Mouse (Mus musculus) midbrain, embryonic 15.5 days (tissue): ENCODE data around the gene Zfp36l1. TPM values are rescaled to one million over a fixed set of nuclear protein-coding genes. Genes with fewer than 3 reads are reported as not detected.
A peak's percentile ranks its signal among the peaks of the same experiment; 100 is the strongest.
"Not testable (repeated sequence)": the region's sequence is repeated elsewhere in the genome, so short reads cannot be mapped to it uniquely, and the experiment has no call there.

ENCODE experiments used
- ATAC-seq: fragments of 200-750 bp; cut with Nextera tagmentation; replicated peaks from 2 replicates; pipeline ENCODE4 v1.8.0; 2017; ENCODE audit warnings: moderate TSS enrichment
- H3K27ac ChIP-seq: fragments of 300-500 bp; sonication (generic); 2 replicates; pipeline ENCODE4 v1.5.1; 2015; ENCODE audit warnings: mild to moderate bottlenecking, inconsistent platforms
- H3K27me3 ChIP-seq: fragments of 300-500 bp; sonication (generic); replicated peaks from 2 replicates; pipeline ENCODE4 v1.6.1; 2015; ENCODE audit warnings: inconsistent platforms
- H3K36me3 ChIP-seq: fragments of 300-500 bp; sonication (generic); replicated peaks from 2 replicates; pipeline ENCODE4 v1.6.1; 2015; ENCODE audit warnings: inconsistent platforms
- H3K4me1 ChIP-seq: fragments of 300-500 bp; sonication (generic); 2 replicates; pipeline ENCODE4 v1.6.1; 2015; ENCODE audit warnings: inconsistent platforms
- H3K4me2 ChIP-seq: fragments of 300-500 bp; sonication (generic); 2 replicates; pipeline ENCODE4 v1.6.1; 2015; ENCODE audit warnings: inconsistent platforms, mild to moderate bottlenecking, moderate library complexity
- H3K4me3 ChIP-seq: fragments of 300-500 bp; sonication (generic); 2 replicates; pipeline ENCODE4 v1.5.1; 2015; ENCODE audit warnings: mild to moderate bottlenecking, inconsistent platforms
- H3K9ac ChIP-seq: fragments of 300-500 bp; sonication (generic); 2 replicates; pipeline ENCODE4 v1.6.1; 2015; ENCODE audit warnings: mild to moderate bottlenecking, inconsistent platforms
- H3K9me3 ChIP-seq: fragments of 300-500 bp; sonication (generic); 2 replicates; pipeline ENCODE4 v1.6.1; 2016; ENCODE audit warnings: inconsistent platforms
- WGBS: fragments of 180-500 bp; shearing (Covaris S2); methylation state at CpG from one replicate; pipeline ENCODE4 v1.1.7; 2015; ENCODE audit warnings: mixed read lengths; 5-methylcytosine and 5-hydroxymethylcytosine counted together
- polyA plus RNA-seq: library from polyadenylated mRNA; unstranded; fragments of >200 nt; fragmentation: Nextera tagmentation; extraction: Ambion mirVana; gene quantifications from 2 replicates; pipeline ENCODE4 v1.2.1, GENCODE M21; 2015

Zfp36l1 gene
- polyA plus RNA-seq, 1 experiment from 2014 or later: 37.1 TPM

DNA sequence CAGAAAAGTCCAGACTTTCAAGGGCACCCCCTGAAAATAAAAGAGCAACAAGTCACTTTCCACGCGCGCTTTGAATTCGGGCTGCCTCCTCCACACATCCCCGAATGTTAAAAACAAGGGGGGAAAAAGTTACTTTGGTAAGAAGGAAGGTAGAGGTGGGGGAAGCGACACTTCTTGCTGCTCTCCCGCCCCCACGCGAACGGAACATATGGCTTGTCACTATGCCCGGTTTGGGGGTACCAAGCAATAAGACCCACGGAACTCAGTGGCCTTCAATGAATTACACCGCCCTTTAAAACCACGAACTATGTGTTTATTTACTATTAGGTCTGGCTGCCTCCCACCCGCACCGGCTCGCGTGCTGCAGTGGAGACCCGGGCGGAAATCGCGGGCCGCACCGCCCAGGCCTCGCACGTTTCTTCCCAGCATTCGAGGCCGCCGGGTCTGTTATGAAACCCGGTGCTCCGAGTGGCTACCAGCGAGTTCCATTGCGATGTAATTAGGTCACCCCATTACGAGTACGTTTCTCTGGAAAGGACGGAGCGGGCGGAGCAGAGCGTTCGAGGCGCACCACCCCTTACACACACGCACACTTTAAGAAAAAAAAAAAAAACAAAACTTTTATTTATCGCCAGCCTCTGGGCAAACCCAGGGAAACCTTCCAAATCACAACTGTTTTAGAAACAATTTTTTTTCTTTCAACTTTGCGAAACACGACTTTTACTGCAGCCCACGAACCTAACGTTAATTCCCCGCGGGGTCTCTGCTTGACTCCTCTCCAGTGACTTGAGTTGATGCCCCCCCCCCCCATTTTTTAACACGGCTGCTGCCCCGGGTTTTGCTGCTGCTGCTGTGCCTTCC lies 1.4 kb upstream of the Zfp36l1 start:
- H3K36me3 ChIP-seq: no peaks in the 10 kb centered on the region
- peak overlapping the region; percentile 97 for H3K4me2 ChIP-seq

DNA sequence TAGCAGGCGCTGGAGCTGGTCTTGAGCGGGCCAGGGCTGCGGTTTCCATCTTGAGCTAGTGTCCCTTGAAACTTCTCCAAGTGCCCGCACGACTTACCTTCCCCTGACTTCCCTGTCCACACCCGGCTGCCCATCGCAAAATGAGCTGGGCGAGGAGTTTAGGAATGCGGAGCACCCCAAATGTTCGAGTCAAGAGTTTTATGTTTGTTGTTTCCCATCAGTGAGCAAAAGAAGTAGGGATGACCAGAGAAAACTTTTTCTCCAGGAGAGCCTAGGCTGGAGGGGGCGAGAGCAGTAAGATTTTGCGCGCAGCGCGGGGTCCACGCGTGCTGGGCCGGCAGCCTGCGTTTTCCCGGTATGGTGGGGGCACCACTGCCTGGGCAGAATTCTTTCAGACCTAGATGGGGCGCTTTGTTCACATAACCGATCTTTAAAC lies 791 bp upstream of the Zfp36l1 start:
- H3K9me3 ChIP-seq: no peaks in the 10 kb centered on the region
- peak overlapping the region; percentile 74 for H3K4me3 ChIP-seq
- peak overlapping the region; percentile 13; the same call in 1 of the 2 replicates for H3K9ac ChIP-seq
- peak overlapping the region; percentile 88 for H3K27ac ChIP-seq
- ATAC-seq: no peak
- no peaks in the 10 kb centered on the region for H3K36me3 ChIP-seq
- under 1% methylated on average over 22 of the region's 22 CpGs for WGBS
- H3K4me2 ChIP-seq: peak overlapping the region; percentile 97
- H3K4me1 ChIP-seq: peaks cover 43% of the 10 kb centered on the region
- H3K27me3 ChIP-seq: peaks cover 16% of the 10 kb centered on the region

More for the DNA sequence above, 1.4 kb upstream of the Zfp36l1 start:
- peak overlapping the region; percentile 74 for H3K4me3 ChIP-seq
- no peaks in the 10 kb centered on the region for H3K9me3 ChIP-seq
- no peak for ATAC-seq
- peaks cover 16% of the 10 kb centered on the region for H3K27me3 ChIP-seq
- H3K27ac ChIP-seq: peak overlapping the region; percentile 88
- peak overlapping the region; percentile 77 for H3K9ac ChIP-seq
- whole genome bisulfite sequencing: under 1% methylated on average over 51 of the region's 51 CpGs
- H3K4me1 ChIP-seq: peaks cover 43% of the 10 kb centered on the region

DNA sequence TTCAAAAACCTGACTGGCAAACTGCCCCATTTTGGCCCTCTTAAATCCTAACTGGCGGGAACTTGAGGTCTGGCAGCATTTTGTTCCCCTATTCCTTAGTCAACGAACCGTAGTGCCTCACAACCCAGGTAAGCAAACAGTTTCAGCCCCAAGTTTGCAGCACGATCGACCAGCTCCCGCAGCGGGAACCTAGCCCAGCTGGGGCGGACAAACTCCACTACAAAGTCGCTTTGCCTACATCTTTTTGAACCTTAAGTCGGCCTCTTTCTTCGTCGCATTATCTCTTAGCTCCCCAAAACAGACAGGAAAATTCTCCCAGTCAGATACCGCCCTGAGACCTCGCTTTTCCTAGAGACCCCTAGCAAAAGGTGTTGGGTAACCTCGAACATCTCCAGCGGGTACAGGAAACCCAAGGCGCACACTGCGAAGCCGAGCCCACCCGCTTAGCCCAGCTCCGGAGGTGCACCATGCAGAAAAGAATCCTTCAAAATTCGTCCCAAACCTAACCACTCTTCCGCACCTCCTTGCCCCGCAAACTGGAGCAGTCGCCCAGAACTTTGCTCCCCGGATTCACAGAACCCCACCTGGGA lies 647 bp downstream of the Zfp36l1 start:
- Histone ChIP-seq H3K4me1 (peaks cover 43% of the 10 kb centered on the region), H3K27ac (peak overlapping the region; percentile 69), H3K4me2 (peak overlapping the region; percentile 97), H3K9ac (peak overlapping the region; percentile 45), H3K27me3 (peaks cover 16% of the 10 kb centered on the region), H3K9me3 (no peaks in the 10 kb centered on the region), H3K4me3 (peak overlapping the region; percentile 48), H3K36me3 (no peaks in the 10 kb centered on the region)
- ATAC-seq: no peak
- WGBS: under 1% methylated on average over 26 of the region's 26 CpGs

DNA sequence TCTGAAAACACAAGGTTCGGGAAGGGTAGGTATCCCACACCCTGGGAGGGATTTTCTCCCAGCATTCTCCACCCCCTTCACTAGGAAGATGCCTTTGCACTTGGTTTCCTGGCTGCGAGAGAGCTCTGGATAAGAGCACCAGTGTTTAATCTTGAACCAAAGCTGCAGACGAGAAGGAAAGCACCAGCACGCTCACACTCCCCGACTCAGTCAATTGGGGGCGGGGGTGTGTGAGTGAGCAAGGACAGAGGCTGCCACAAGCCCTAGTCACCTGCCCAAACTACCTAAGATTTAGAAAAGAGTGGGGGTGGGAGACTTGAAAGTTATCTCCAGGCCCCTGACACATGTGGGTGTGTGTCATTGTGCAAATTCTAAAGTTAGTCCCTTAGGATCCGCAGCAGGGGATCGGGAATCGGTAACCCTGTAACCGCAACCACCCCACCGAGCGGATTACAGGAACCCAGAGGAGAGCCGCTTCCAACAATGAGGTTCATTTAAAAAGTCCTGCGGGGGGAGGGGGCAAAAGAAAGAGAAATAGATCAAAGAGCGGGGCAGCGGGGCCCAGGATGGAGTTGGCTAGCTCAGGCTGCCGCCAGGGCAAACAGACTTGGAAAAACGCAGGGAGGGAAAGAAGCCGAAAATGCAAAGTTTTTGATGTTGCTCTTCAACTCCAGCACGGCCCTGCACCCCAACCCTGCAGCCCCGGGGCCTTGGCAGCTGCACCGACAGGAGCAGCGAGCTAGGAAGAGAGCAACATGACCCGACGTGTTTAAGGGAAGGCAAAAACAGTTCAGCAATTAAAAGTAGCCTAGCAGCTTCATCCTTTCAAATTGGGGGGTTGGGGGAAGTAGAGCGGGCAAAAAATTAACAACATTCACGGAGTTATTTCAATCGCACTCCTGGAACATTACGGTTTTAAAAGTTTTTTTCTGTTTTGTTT lies 1.4 kb downstream of the Zfp36l1 start:
- Histone ChIP-seq H3K9me3 (no peaks in the 10 kb centered on the region), H3K36me3 (no peaks in the 10 kb centered on the region), H3K4me1 (peaks cover 36% of the 10 kb centered on the region), H3K27ac (peak overlapping the region; percentile 69), H3K9ac (peak overlapping the region; percentile 45), H3K4me3 (peak overlapping the region; percentile 48), H3K27me3 (peaks cover 16% of the 10 kb centered on the region), H3K4me2 (peak overlapping the region; percentile 97)
- WGBS: under 1% methylated on average over 29 of the region's 29 CpGs
- ATAC-seq: no peak

DNA sequence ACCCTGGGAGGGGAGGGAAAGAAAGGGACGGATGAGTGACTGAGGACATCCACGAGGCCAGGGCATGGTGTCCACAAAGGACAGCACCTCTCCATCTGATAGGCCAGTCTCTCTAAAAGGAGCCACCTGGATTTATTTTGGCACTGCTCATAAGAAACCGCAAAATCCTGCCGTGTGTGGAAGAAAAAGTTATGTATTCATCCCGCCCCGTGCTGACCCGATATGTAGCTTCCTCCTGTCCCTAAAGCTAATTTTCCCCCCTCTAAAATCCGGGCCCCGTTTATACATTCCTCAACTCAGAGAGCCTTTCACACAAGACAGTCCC lies 2.3 kb downstream of the Zfp36l1 start:
- Histone ChIP-seq H3K36me3 (no peaks in the 10 kb centered on the region), H3K9me3 (no peaks in the 10 kb centered on the region), H3K4me3 (peak overlapping the region; percentile 48), H3K9ac (peak overlapping the region; percentile 61), H3K4me1 (peaks cover 32% of the 10 kb centered on the region), H3K27me3 (peaks cover 16% of the 10 kb centered on the region), H3K27ac (peak overlapping the region; percentile 69), H3K4me2 (peak overlapping the region; percentile 97)
- no peak for ATAC-seq
- WGBS: under 1% methylated on average over 9 of the region's 9 CpGs

DNA sequence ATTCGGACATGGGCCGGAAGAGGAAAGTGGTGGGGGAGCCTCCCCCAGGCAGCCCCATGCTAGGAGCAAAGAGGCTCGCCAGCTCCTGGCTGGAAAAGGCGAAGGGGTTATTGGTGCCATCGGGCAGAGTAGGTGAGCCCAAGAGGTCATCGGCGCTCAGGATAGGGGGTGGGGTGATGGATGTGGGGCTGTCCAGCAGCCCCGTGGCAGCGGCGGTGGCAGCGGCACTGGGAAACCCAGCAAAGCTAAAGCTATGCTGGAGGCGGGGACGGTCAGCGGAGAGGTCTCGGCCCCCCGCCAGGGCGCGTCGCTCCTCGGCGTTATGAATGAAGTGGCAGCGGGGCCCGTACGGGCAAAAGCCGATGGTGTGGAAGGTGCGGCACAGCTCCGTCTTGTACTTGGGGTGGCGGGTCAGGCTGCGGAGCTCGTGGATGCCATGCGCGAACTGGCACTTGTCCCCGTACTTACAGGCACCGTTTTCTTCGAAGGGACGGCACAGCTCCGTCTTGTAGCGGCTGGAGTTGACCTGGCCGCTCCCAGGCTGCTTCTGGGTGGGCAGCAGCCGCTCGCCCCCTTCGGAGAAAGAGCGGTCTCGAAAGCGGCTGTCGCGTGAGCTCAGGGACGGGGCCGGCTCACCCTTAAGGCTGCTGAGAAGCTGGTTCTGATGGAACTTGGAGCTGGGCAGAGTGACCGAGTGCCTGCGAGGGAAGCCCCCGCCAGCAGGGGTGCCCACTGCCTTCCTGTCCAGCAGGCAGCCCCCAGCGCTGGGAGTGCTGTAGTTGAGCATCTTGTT lies 2.9 kb downstream of the Zfp36l1 start:
- WGBS: under 1% methylated on average over 53 of the region's 53 CpGs
- peak; percentile 21 for ATAC-seq

DNA sequence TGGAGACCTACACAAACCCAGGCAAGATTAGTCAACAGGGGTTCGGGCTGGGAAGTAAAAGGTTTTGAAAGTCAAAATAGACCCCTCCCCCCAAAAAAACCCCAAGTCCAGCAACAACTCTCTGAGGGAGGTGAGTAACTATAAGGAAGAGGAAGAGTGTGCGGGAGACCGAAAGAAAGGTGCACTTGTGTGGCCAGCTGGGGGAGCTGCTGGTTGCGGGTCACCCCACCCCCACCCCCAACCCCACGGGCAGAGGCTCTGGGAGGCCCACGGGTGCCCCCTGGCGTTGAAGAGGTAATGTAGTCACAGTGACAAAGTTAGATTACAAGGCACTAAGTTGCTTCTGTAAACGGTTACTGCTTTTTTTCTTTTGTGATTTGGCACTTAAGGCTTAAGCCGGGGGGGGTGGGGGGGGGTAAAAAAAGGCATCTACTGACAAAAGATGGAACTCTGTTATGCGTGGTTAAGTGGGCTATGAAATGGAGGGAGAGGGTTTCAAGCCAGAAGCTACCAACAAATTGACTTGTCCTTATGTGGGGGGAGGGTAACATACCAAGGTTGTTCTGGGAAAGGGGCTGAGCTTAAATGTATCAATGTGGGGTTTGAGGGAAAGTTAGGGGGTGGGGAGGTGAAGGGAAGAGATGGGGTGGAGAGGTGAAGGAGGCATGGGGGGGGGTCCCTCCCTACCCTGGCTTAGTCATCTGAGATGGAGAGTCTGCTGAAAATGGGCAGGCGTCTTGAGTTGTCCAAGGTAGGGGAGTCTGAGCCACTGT lies 3.7 kb downstream of the Zfp36l1 start:
- peak; percentile 44 for ATAC-seq
- 0 out of 2 replicates have a peak overlapping the region, but pooled peaks have one; percentile 61 for H3K9ac ChIP-seq
- not testable (repeated sequence) for H3K9me3 ChIP-seq, H3K36me3 ChIP-seq
- peak overlapping the region; percentile 69; the same call in 1 of the 2 replicates for H3K27ac ChIP-seq
- H3K4me3 ChIP-seq: peak overlapping the region; percentile 48
- under 1% methylated on average over 11 of the region's 11 CpGs for WGBS
- peak overlapping the region; percentile 97 for H3K4me2 ChIP-seq
- peaks cover 23% of the 10 kb centered on the region for H3K4me1 ChIP-seq
- peaks cover 16% of the 10 kb centered on the region for H3K27me3 ChIP-seq

More for the DNA sequence above, 2.9 kb downstream of the Zfp36l1 start:
- no peaks in the 10 kb centered on the region for H3K36me3 ChIP-seq
- peaks cover 16% of the 10 kb centered on the region for H3K27me3 ChIP-seq
- H3K27ac ChIP-seq: peak overlapping the region; percentile 69
- no peaks in the 10 kb centered on the region for H3K9me3 ChIP-seq
- peak overlapping the region; percentile 48 for H3K4me3 ChIP-seq
- H3K4me2 ChIP-seq: peak overlapping the region; percentile 97
- H3K9ac ChIP-seq: peak overlapping the region; percentile 61
- H3K4me1 ChIP-seq: peaks cover 31% of the 10 kb centered on the region

DNA sequence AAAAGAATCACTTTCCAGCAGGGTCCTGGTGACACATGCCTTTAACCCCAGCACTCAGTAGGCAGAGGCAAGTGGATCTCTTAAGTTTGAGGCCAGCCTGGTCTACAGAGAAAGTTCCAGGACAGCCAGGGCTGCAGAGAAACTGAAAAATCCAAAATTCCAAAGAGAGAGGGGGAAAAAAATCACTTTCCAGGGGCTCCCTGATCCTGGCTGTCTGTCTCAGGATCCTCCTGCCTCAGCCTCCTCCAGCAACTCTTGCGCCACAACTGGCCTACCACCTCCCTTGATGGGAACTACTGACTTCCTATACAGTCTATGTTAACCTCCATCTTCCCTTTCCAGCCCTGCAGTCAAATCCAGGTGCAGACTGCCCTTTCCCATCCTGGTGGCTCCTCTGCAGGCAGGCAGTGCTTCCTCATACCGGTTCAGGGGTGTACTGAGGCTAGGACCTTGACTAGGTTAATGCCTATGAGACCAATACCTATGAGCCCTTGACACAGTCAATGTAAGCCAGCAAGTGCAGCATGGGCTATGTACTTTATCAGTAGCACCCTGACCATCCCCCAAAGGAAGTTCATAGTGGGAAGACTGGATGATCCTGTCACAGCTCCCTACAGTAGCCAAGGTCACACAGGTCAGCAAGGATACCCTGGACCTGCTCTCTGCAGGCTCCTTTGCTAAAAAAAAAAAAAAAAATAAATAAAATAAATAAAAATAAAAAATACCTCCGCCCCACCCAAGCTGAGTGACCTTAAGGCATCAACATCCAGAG lies 5.7 kb downstream of the Zfp36l1 start:
- no peak for ATAC-seq
- Histone ChIP-seq H3K4me3 (no peak overlapping the region), H3K9me3 (no peaks in the 10 kb centered on the region), H3K4me2 (no peak overlapping the region), H3K9ac (no peak overlapping the region), H3K27ac (0 out of 2 replicates have a peak overlapping the region, but pooled peaks have one; percentile 25), H3K36me3 (no peaks in the 10 kb centered on the region), H3K27me3 (peaks cover 4% of the 10 kb centered on the region; the same call in 1 of the 2 replicates), H3K4me1 (peaks cover 13% of the 10 kb centered on the region)
- 90% methylated on average over 3 of the region's 3 CpGs for WGBS

DNA sequence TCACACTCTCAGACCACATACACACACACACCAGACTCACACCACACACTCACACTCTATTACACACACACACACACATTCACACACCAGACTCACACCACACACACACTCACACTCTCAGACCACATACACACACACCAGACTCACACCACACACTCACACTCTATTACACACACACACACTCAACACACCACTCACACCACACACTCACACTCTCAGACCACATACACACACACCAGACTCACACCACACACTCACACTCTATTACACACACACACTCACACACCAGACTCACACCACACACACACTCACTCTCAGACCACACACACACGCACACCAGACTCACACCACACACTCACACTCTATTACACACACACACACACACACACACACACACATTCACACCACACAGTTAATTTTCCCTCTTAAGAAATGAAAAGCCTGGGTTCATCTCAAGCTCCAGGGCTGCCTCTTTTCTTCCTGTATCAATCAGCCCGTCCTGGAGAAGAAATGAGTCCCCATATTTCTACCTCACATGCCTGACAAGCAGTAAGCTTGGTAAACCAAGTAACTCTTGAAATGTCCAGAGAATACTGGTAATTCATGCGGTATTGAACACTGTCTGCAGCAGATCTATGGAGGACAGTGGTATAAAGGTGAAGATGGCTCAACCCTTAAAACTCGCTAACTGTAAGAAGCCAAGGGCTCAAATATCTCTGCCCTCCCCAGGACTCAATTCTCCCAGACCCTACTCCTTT lies 6.5 kb downstream of the Zfp36l1 start:
- H3K9ac ChIP-seq: no peak overlapping the region
- H3K4me3 ChIP-seq: no peak overlapping the region
- 81% methylated on average over 4 of the region's 4 CpGs for WGBS
- no peak for ATAC-seq
- H3K9me3 ChIP-seq: no peaks in the 10 kb centered on the region
- 0 out of 2 replicates have a peak overlapping the region, but pooled peaks have one; percentile 25 for H3K27ac ChIP-seq
- H3K36me3 ChIP-seq: no peaks in the 10 kb centered on the region
- H3K4me1 ChIP-seq: peaks cover 13% of the 10 kb centered on the region
- H3K27me3 ChIP-seq: peaks cover 4% of the 10 kb centered on the region; the same call in 1 of the 2 replicates
- H3K4me2 ChIP-seq: no peak overlapping the region
